Mouse (Mus musculus): ENCODE data around the gene Tmem132b. TPM values are rescaled to one million over a fixed set of nuclear protein-coding genes. Genes with fewer than 3 reads are reported as not detected.

Tmem132b gene
- polyA plus RNA-seq, 1 experiment: under 0.01 TPM

- no peaks in the 10 kb centered on the region for H3K79me3 ChIP-seq (ENCODE audit: low read depth)
- no peak overlapping the region for H3K4me3 ChIP-seq (ENCODE audit: insufficient read depth, poor library complexity, severe bottlenecking)
- H3ac ChIP-seq (ENCODE audit: control insufficient read depth, insufficient read length, low read depth): no peak overlapping the region
- no peaks in the 10 kb centered on the region for H3K36me3 ChIP-seq (ENCODE audit: control insufficient read depth, insufficient read depth)
- H3K27me3 ChIP-seq (ENCODE audit: control insufficient read depth, insufficient read depth, insufficient read length): no peaks in the 10 kb centered on the region
- TF ChIP-seq FOSL1 (IDR thresholded peaks at IDR 0.05; ENCODE audit: insufficient read depth, low read length, poor library complexity, severe bottlenecking) (no peak), MAX (IDR thresholded peaks at IDR 0.05) (no peak), USF1 (IDR thresholded peaks at IDR 0.05; ENCODE audit: low read depth) (no peak), CTCF (IDR thresholded peaks at IDR 0.05; ENCODE audit: control insufficient read depth, insufficient read depth, insufficient read length) (no peak), CEBPB (IDR thresholded peaks at IDR 0.05; ENCODE audit: low read depth) (no peak), MYOG (IDR thresholded peaks at IDR 0.05; ENCODE audit: control insufficient read depth, extremely low read depth, insufficient read length) (no peak), MYOD1 (IDR thresholded peaks at IDR 0.05; ENCODE audit: control insufficient read depth, insufficient read length, low read depth) (no peak)
- H3K79me2 ChIP-seq (ENCODE audit: control insufficient read depth, insufficient read depth): no peaks in the 10 kb centered on the region
These were observed 304.3 kb downstream of the Tmem132b start for GRCm38 (mm10) chr5:125835890-125836289.

DNA sequence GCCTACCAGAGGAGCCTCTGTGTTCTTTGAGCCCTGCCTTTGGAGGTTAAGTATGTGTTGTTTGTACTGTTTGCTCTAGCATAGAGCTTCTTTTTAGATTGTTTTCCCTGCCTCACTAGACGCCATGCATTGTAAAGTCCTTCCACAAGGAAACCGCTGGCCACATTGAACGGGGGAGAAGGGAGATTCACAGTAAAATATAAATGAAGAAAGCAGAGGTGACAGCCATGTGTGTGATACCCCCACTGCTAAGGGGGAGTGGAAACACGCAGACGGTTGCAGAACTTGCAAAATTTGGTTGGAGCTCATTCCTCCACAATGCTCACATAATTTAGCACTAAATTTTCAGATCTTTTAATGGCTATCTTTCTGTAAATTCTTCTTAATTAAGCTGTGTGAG, 305.2 kb downstream of the Tmem132b start:
- no peak for TF ChIP-seq CTCF (IDR thresholded peaks at IDR 0.05; ENCODE audit: control insufficient read depth, insufficient read depth, insufficient read length)
- Histone ChIP-seq H3K36me3 (ENCODE audit: control insufficient read depth, insufficient read depth) (no peaks in the 10 kb centered on the region), H3ac (ENCODE audit: control insufficient read depth, insufficient read length, low read depth) (no peak overlapping the region)

More for the DNA sequence above, 305.2 kb downstream of the Tmem132b start:
- Histone ChIP-seq H3K79me2 (ENCODE audit: control insufficient read depth, insufficient read depth) (no peaks in the 10 kb centered on the region), H3K79me3 (ENCODE audit: low read depth) (no peaks in the 10 kb centered on the region), H3K4me3 (ENCODE audit: insufficient read depth, poor library complexity, severe bottlenecking) (no peak overlapping the region), H3K27me3 (ENCODE audit: control insufficient read depth, insufficient read depth, insufficient read length) (no peaks in the 10 kb centered on the region)

Other genes with a start within 250 kb of the Tmem132b start
- 31.4 TPM for gene Scarb1, start 190.7 kb upstream of the Tmem132b start, polyA plus RNA-seq (2012; fragmentation: generic; extraction: Trizol)
- 2.2 TPM for gene Gm10382, start 142.5 kb upstream of the Tmem132b start, polyA plus RNA-seq (2012; fragmentation: generic; extraction: Trizol)
- gene Ubc, start 141.6 kb upstream of the Tmem132b start, polyA plus RNA-seq (2012; fragmentation: generic; extraction: Trizol): 918 TPM
- 25.2 TPM for gene Dhx37, start 97.7 kb upstream of the Tmem132b start, polyA plus RNA-seq (2012; fragmentation: generic; extraction: Trizol)
- gene Bri3bp, start 90.2 kb upstream of the Tmem132b start, polyA plus RNA-seq (2012; fragmentation: generic; extraction: Trizol): 29.4 TPM
- 53.3 TPM for gene Aacs, start 56.0 kb upstream of the Tmem132b start, polyA plus RNA-seq (2012; fragmentation: generic; extraction: Trizol)